ENCODE assay signal across 8 mouse cellular contexts in the genomic region with DNA sequence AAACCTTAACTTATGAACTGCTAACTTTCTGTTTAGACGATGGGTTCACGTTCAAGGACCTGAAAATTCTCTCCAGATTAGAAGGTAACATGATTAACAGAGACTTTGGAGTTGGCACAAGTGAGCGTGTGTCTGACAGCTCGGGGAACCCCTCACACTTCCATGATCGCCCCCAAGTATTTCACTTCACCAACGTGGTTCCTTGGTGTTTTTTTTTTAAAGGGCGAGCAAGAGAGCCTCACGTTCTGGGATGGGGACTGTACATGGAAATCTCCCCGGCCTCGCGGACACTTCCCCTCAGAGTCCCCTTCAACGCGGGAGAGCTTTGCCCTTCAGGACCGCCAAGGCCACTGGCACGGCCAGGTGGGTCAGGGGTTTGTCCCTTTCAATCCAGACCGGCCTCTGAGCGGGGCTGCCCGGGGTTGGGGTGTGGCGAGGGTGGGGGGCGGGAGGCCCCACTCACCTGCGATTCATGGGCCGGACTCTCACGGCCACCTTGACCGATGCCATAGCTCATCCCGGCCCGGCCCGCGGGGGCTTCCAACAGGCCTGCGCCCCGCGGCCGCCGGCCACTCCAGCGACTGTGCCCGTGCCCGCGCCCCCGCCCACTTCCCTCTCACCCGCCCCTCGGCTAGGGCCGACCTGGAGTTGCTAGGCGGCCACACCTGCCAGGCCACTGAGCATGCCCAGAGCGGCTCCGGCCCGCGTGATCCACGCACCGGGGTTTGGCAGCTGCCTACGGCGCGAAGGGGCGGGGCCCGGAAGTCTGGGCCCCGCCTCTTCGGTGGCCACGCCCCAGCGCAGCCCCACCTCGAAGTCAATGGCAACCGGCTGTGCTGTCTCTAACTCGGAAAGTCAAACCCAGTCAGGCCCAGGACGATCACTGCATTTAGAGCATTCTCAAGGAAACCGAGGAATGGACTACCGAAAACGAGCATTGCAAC. TPM values are rescaled to one million over a fixed set of nuclear protein-coding genes. Genes with fewer than 3 reads are reported as not detected.
A peak's percentile ranks its signal among the peaks of the same experiment; 100 is the strongest.
DNase-seq lines count a peak whose midpoint lies in the region; ATAC-seq and TF ChIP-seq lines count a peak whose summit lies in the region.

A gene (minus strand): TSS at position 670 of the 944 bp plus-strand sequence.

- H3K27ac ChIP-seq in ES-Bruce4 (ENCODE audit: insufficient read depth, low read length): no peak within 1 kb of the TSS
- H3K27ac ChIP-seq in forebrain, embryonic 14.5 days (ENCODE audit: low read depth, low read length): peak within 1 kb of the TSS; percentile 16; the same call in 1 of the 2 replicates
- H3K27ac ChIP-seq in neural tube, embryonic 15.5 days (replicated peaks): peak within 1 kb of the TSS; percentile 74

- intact Hi-C loops in heart, postnatal 14 days (cut with DNase I): loop anchor here (5.0 kb wide), 1 partner anchor 161 kb away; a partner anchor contains a TSS

- peak within 1 kb of the TSS; percentile 82 for H3K9ac ChIP-seq in ES-Bruce4 (ENCODE audit: low read depth, poor library complexity, severe bottlenecking)
- H3K9ac ChIP-seq in forebrain, embryonic 14.5 days (ENCODE audit: low read length): peak within 1 kb of the TSS; percentile 77
- H3K9ac ChIP-seq in neural tube, embryonic 15.5 days (replicated peaks): peak within 1 kb of the TSS; percentile 81

- no peak for TF ChIP-seq CTCF in ES-Bruce4 (IDR thresholded peaks at IDR 0.05; ENCODE audit: low read depth, low read length)

- TF ChIP-seq POLR2A in ES-Bruce4 (IDR thresholded peaks at IDR 0.05; ENCODE audit: insufficient read depth, low read length): no peak

- peak; percentile 89 for DNase-seq in cerebellum, adult 11 months
- peak; percentile 88 for DNase-seq in forebrain, embryonic 14.5 days (ENCODE audit: low spot score)
- peak; percentile 94 to 95 for DNase-seq in heart, postnatal 14 days
- DNase-seq in layer of hippocampus, adult 11-12 months (ENCODE audit: low spot score): peak; percentile 91
- peak; percentile 95 to 96 for DNase-seq in lung, adult 18-20 months
- peak; percentile 96 for DNase-seq in testis, postnatal 14 days (ENCODE audit: low spot score)

- H3K27me3 ChIP-seq in ES-Bruce4 (ENCODE audit: control insufficient read depth, insufficient read depth, low read length, poor library complexity, severe bottlenecking): no peaks in the 10 kb centered on the region
- no peaks in the 10 kb centered on the region for H3K27me3 ChIP-seq in forebrain, embryonic 14.5 days (replicated peaks; ENCODE audit: control insufficient read depth, insufficient read depth, low read length)
- no peaks in the 10 kb centered on the region for H3K27me3 ChIP-seq in neural tube, embryonic 15.5 days (replicated peaks)

- TF ChIP-seq EP300 in ES-Bruce4 (IDR thresholded peaks at IDR 0.05; ENCODE audit: insufficient read depth, low read depth, low read length): no peak

- peak within 1 kb of the TSS; percentile 85 for H3K4me2 ChIP-seq in forebrain, embryonic 14.5 days (ENCODE audit: low read length)
- peak within 1 kb of the TSS; percentile 94 for H3K4me2 ChIP-seq in neural tube, embryonic 15.5 days

- H3K36me3 ChIP-seq in ES-Bruce4 (ENCODE audit: control insufficient read depth, insufficient read depth, low read length, poor library complexity, severe bottlenecking): no peaks in the 10 kb centered on the region
- no peaks in the 10 kb centered on the region for H3K36me3 ChIP-seq in forebrain, embryonic 14.5 days (ENCODE audit: control insufficient read depth, insufficient read depth, low read length)
- no peaks in the 10 kb centered on the region for H3K36me3 ChIP-seq in neural tube, embryonic 15.5 days

- ATAC-seq in forebrain, embryonic 14.5 days: peak; percentile 90
- peak; percentile 94 for ATAC-seq in neural tube, embryonic 15.5 days (ENCODE audit: low FRiP score)

- 1% methylated on average over 62 of the region's 64 CpGs for WGBS in forebrain, embryonic 14.5 days
- WGBS in neural tube, embryonic 15.5 days: 1% methylated on average over 63 of the region's 64 CpGs

- H3K4me1 ChIP-seq in ES-Bruce4 (ENCODE audit: control insufficient read depth, insufficient read depth, low read length): peaks cover 2% of the 10 kb centered on the region
- H3K4me1 ChIP-seq in forebrain, embryonic 14.5 days (ENCODE audit: control insufficient read depth, insufficient read depth, low read length): peaks cover 7% of the 10 kb centered on the region; the same call in 1 of the 2 replicates
- H3K4me1 ChIP-seq in neural tube, embryonic 15.5 days: peaks cover 22% of the 10 kb centered on the region

- H3K9me3 ChIP-seq in ES-Bruce4 (replicated peaks; ENCODE audit: control insufficient read depth, insufficient read depth, low read length, poor library complexity, severe bottlenecking): no peaks in the 10 kb centered on the region
- H3K9me3 ChIP-seq in forebrain, embryonic 14.5 days (replicated peaks; ENCODE audit: control insufficient read depth, low read length): no peaks in the 10 kb centered on the region
- no peaks in the 10 kb centered on the region for H3K9me3 ChIP-seq in neural tube, embryonic 15.5 days (replicated peaks)

- peak within 1 kb of the TSS; percentile 86 for H3K4me3 ChIP-seq in ES-Bruce4 (ENCODE audit: low read depth, low read length)
- peak within 1 kb of the TSS; percentile 68 for H3K4me3 ChIP-seq in forebrain, embryonic 14.5 days (ENCODE audit: low read depth, low read length)
- H3K4me3 ChIP-seq in neural tube, embryonic 15.5 days (replicated peaks): peak within 1 kb of the TSS; percentile 85

RNA-seq across cellular contexts. Expression of the gene that starts here (rescaled TPM):
- 13.3 and 14.3 TPM in 2 replicates for polyA plus RNA-seq in ES-Bruce4 (2011; ENCODE audit: insufficient read depth, insufficient read length, low read depth, missing spikeins)
- polyA plus RNA-seq in forebrain, embryonic 14.5 days (2014; fragmentation: Nextera tagmentation; extraction: Ambion mirVana): 2.3 and 3.0 TPM in 2 replicates
- 10 to 100 TPM; 24.0 to 24.2 TPM for total RNA-seq in heart, postnatal 14 days (2021)
- 3.1 and 4.0 TPM in 2 replicates for polyA plus RNA-seq in neural tube, embryonic 15.5 days (2015; fragmentation: Nextera tagmentation; extraction: Ambion mirVana)
